Mouse (Mus musculus): ENCODE data around the gene Slc1a1. TPM values are rescaled to one million over a fixed set of nuclear protein-coding genes. Genes with fewer than 3 reads are reported as not detected.

Slc1a1 gene
- total RNA-seq, 4 experiments from 2014 or later = 2.3 to 2.9 (median 2.6) TPM

- no peak for DNase-seq (ENCODE audit: low spot score in 2 of 2)
Measured at GRCm38 (mm10) chr19:28852001-28852400, 17.2 kb downstream of the Slc1a1 start.

DNA sequence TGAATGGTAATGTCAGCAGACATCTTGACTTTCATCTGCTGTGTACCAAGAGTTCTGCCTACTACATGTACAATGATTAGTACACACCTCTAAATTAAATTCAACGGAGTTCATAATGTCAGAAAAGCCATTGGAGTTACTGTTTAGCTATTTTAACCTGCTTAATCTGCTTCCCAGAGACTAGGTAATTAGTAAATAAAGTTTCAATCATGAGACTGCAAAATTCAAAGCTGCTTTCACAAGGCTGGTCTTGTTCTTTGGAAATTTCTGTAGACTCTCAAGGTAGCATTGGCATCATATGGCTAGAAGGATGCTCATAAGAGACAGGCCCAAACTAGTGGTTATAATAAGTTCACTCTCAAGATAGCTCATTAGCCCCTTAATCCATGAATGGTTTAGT lies 20.0 kb downstream of the Slc1a1 start:
- no peak for DNase-seq (ENCODE audit: low spot score in 2 of 2)

DNA sequence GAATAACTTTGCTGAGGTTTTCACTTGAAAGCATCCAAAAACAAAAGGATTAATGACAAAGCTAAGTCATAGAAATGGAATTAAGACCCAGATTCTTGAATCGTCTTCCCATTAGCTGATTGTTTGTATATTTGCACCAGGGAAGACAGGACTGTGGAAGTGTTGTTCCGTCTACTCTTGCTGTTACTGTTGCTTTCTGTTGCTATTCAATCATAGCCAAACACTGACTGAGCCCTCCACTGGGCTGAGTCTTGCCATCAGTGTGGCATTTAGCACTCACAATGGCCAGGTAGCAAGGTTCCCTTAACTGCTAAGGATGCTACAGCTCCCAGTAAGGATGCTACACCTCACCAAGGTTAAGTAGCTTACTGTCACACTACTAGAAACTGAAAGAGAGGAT lies 25.4 kb downstream of the Slc1a1 start:
- DNase-seq (ENCODE audit: low spot score in 2 of 2) = no peak

DNA sequence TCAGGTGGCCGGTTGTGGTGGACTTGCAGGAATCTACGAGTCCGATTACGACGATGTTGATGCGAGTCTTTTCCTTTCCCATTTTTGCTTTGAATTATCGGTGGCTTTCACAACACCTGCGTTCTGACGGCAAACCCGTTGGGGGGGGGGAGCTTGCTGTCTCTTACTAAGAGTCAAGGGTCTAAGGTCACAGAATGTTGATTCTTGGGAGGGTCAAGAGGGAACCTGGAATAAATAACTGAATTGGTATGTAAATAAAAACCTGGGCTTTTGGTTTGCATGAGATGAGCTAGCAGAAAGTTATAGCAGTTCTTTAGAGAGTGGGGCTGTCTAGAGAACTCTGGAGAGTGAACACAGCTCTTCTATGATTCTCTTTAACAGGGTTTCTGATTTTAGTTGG lies 28.8 kb downstream of the Slc1a1 start:
- no peak for DNase-seq (ENCODE audit: low spot score in 2 of 2)

GRCm38 (mm10) chr19:28864981-28865380 lies 30.1 kb downstream of the Slc1a1 start:
- DNase-seq (ENCODE audit: low spot score in 2 of 2) = no peak

DNA sequence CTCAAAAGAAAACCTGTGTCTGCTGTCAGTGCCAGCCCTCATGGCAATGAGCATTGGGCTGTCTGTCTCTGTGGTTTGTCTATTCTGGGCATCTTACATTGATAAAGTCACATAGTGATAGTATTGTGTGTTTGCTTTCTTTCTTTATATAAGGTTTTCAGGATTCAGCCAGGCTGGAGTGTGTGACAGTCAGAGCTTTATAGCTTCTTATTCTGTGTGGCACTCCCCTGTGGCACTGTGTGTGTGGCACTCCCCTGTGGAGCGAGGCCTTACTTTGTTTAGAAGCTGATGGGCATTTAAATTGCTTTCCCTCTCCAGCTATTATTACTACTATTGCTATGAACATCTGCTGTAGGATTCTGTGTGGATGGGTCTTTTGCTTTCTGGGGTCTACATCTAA lies 30.7 kb downstream of the Slc1a1 start:
- DNase-seq (ENCODE audit: low spot score in 2 of 2) = no peak

DNA sequence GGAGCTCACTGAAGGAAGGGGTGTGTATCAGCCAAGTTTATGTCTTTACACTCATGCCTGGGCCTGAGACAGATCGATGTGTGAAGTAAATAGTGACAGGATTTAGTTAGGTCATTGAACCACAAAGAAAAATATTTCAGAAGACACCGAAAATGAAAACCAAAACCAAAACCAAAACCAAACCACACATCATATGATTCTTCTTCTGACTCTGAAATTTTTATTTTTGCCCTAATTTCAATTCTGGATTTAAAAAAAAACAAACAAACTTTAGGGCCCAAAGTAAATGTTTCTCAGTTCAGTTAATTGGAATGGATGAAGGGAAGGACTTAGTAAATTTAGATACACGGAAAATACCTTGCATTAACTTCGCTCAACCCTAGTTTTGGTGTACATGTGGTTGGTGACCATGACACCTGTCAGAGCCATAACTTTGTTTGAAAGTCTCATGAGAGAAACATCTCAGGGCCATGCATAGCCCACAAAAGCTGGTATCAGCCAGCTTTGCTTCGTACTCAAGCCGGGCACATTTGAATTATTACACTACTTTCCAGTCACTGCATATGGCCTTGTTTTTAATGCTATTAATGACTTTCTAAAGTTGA lies 34.5 kb downstream of the Slc1a1 start:
- no peak for DNase-seq (ENCODE audit: low spot score in 2 of 2)

DNA sequence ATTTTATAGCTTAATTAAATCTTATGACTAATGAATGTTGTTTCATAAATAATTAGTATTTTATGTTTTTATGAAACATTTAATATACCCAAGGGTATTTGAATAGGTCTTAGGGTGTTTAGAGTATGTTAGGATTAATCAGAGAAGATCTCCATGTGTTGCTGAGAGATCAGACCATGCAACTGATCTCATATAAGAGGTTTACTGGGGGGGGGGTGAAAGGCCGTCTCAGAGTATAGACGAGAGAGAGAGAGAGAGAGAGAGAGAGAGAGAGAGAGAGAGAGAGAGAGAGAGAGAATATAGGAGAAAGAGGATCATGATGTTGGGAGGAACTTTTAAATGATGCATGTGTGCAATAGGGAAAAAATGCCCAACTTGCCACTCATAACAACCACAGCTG lies 35.5 kb downstream of the Slc1a1 start:
- DNase-seq (ENCODE audit: low spot score in 2 of 2) = no peak

- DNase-seq (ENCODE audit: low spot score in 2 of 2) = no peak
Measured at GRCm38 (mm10) chr19:28879476-28879875, 44.6 kb downstream of the Slc1a1 start.

GRCm38 (mm10) chr19:28883126-28883525 lies 48.3 kb downstream of the Slc1a1 start:
- DNase-seq (ENCODE audit: low spot score in 2 of 2) = no peak

DNA sequence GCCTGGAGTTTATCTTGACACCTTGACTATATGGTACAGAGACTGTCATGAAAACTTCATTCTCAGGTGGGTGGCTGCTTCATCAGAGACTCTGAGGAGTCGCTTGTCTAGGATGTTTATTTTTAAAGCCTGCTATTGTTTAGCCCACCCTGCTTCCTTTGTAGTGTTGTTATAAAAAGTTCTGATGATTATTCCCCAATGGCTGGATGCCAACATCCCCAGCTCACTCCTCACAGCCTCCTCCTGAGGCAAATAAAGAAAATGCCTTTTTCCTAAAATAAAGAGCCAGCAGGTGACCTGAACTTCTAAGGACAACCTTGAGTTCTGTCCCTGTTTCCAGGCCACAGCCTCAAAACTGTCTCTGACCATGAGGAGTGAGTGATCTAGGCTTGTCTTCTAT lies 53.6 kb downstream of the Slc1a1 start:
- DNase-seq (ENCODE audit: low spot score in 2 of 2) = no peak

GRCm38 (mm10) chr19:28889251-28889650 lies 54.4 kb downstream of the Slc1a1 start:
- DNase-seq (ENCODE audit: low spot score in 2 of 2) = no peak

GRCm38 (mm10) chr19:28891238-28891637 lies 56.4 kb downstream of the Slc1a1 start:
- DNase-seq (ENCODE audit: low spot score in 2 of 2) = no peak

DNA sequence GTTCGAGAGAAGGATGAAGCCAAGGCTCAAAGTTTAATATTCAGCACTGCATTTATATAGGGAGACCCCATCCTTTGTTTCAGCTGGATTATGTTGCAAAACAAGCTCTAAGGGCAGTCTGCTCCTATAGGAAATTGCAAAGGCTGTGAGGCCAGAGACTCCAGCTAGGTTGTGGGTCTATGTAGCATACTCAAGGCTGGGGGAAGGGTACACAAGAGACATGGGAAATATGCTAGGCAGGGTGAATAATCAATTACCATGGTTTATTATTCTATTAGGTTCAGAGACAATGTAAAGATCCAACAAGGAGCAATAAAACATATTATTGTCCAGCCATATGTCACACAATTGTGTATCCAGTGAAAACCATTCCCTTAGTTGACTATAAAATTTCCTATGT lies 57.0 kb downstream of the Slc1a1 start:
- DNase-seq (ENCODE audit: low spot score in 2 of 2) = no peak

DNA sequence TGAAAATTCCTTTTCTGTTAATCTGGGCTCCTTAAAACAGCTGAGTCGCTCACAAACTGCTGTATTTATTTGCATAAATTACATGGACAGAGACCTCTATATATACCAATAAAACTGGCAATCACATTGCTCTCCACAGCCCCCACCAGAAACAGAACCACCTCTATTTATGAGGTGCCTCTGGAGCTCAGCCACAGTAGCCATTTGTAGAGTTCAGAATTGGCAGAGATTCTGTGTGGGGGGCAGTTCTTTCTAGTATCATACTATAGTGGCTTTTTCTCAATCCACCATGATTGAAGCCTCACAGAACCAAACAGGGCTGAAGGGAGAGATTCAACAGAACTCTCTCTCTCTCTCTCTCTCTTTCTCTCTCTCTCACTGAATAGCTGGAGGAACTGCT lies 61.8 kb downstream of the Slc1a1 start:
- no peak for DNase-seq (ENCODE audit: low spot score in 2 of 2)

DNA sequence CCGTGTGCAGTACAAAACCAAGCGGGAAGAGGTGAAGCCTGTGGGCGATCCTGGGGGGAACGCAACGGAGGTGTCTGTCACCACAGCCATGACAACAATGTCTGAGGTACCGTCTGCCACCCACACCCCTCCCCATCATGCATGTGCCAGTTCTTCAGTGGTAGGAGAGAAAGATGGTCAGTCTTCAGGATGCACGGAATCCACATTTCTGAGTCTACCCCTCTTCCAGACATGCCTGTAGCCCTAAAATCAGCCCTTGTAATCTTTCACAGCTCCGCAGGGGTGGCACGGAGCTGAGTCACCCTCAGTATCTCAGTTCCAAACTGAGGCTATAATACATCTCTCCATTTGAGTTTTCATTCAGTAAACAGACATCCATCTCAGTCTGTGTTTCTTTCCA lies 62.6 kb downstream of the Slc1a1 start:
- no peak for DNase-seq (ENCODE audit: low spot score in 2 of 2)

- no peak for DNase-seq (ENCODE audit: low spot score in 2 of 2)
Measured at GRCm38 (mm10) chr19:28900771-28901170, 65.9 kb downstream of the Slc1a1 start.

GRCm38 (mm10) chr19:28902111-28902510 lies 67.3 kb downstream of the Slc1a1 start:
- no peak for DNase-seq (ENCODE audit: low spot score in 2 of 2)

- no peak for DNase-seq (ENCODE audit: low spot score in 2 of 2)
Measured at GRCm38 (mm10) chr19:28902806-28903205, 68.0 kb downstream of the Slc1a1 start.

DNA sequence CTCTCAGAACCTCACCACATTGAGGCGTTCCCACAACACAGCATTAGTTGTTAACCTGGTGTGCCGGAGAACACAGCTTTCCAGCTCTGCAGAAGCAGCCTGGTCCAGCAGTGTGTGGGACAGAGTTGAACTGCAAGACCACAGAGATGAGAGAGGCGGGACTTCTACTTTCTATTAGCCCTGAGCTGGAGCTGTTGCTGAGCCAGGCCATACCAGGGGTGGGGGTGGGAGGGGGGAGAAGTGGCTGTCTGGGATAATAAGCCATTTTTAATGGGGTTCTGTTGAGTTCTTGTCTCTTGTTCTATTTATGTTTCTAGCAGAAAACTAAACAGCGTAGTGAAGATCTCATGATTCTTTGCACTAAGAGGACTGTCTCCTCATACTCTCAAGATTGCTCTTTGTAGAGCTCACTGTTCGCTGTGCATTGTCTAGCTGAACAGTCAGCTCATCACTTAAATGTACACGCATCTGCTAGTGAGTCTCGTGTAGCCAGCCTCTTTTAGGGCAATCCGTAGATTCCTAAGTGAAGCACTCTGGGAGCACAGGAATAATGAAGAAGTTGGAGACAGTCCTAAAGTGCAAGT lies 68.8 kb downstream of the Slc1a1 start:
- no peak for DNase-seq (ENCODE audit: low spot score in 2 of 2)

DNA sequence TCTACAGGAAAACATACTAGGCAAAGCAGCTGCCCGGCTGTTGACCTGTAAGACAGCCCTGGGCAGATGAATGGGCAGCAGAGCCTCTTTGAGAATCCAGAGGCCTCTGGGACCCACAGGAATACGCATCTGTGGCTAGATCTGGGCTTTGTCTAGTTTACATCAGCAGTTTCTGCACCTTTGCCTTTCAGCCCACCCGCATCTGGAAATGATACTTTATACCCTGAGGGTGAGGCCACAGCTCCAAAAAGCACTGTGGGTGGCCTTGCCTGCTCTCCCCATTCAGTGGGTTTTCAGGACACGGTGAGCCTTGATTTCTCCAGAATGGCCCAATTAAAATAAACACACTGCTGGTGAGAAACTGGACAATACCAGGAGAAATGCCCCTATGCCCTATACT lies 73.3 kb downstream of the Slc1a1 start:
- no peak for DNase-seq (ENCODE audit: low spot score in 2 of 2)

- no peak for DNase-seq (ENCODE audit: low spot score in 2 of 2)
Measured at GRCm38 (mm10) chr19:28908693-28909092, 73.8 kb downstream of the Slc1a1 start.

- DNase-seq (ENCODE audit: low spot score in 2 of 2) = no peak
Measured at GRCm38 (mm10) chr19:28914598-28914997, 79.7 kb downstream of the Slc1a1 start.

All from gastrocnemius, adult 8-10 months (tissue).